Mouse (Mus musculus) gastrocnemius, postnatal 36 days (tissue): Measurements from ENCODE around the gene Gm28891. TPM values are rescaled to one million over a fixed set of nuclear protein-coding genes. Genes with fewer than 3 reads are reported as not detected.
"Not testable (repeated sequence)": the region's sequence is repeated elsewhere in the genome, so short reads cannot be mapped to it uniquely, and the experiment has no call there.

ENCODE experiments used
- DNase-seq, 2 experiments: peaks; one replicate each; pipeline ENCODE4 v3.0.0; 2022
- intact Hi-C: fragments of 180-260 bp; cut with DNase I; formaldehyde crosslinking; loops from one replicate; pipeline ENCODE4 v1.15.1; 2025
- long read RNA-seq, 2 experiments: library from polyadenylated mRNA; stranded (forward); transcript quantifications; one replicate each; pipeline ENCODE4 v2.0.0; 2021
- total RNA-seq, 2 experiments: library from RNA; stranded (reverse); gene quantifications; 2 replicates each; pipeline ENCODE4 v1.2.3; 2021

The Gm28891 gene
- not detected for total RNA-seq
- long read RNA-seq, experiment 1: 0 reads
- long read RNA-seq, experiment 2: 0 reads

- DNase-seq, intact Hi-C loops: not testable (repeated sequence)
These were observed at the start of gene Gm28891 for GRCm38 (mm10) chrY:60240902-60241301. Gm28891 (plus strand) TSS chrY:60241202.
